Mouse (Mus musculus) kidney, postnatal 10 days (tissue): ENCODE measurements at regions not wholly inside any gene's neighbourhood (a gene's known extent, or its start where the extent isn't known, plus 50 kb on each side); places are given as distances from the start of the nearest gene placed in this dataset.
"Not testable (repeated sequence)": the region's sequence is repeated elsewhere in the genome, so short reads cannot be mapped to it uniquely, and the experiment has no call there.

Experiments used
- DNase-seq: peaks from one replicate; pipeline ENCODE4 v3.0.0; 2021; ENCODE audit warnings: mixed read lengths

DNA sequence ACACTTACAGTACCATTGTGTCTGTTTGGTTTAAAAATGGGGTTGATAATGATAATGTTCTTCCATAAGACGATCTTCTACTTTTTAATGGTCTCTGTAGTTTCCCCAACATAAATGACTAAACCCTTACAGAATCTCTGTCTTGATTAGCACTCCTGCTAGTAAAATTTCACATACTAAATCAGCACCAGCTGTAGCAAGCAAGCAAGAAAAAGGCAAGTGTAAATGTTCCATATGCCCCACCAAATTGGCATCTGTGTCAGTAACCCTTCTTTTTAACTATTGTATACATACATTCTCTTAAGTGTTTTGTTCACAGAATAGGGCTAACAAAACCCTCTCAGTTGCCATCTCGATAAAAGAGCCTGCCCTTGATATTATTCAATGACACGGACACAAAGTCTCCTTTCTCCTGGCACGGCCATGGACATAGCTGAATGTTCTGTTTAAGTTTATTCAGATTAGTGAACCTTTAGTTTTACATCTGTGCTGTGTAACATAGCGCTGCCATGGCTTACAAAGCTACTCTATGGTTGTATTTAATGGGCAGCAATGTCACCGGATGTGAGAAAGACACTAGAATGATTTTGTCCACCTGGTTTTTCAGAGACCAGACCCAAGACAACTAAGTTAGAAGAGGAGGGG is 414.3 kb downstream of the Gtdc1 start:
- no peak for DNase-seq

GRCm38 (mm10) chr2:44512334-44512733 is 415.1 kb downstream of the Gtdc1 start:
- DNase-seq, result peak; percentile 28

GRCm38 (mm10) chr2:44509101-44509500 is 418.4 kb downstream of the Gtdc1 start:
- no peak for DNase-seq

GRCm38 (mm10) chr2:44504273-44504672 is 423.2 kb downstream of the Gtdc1 start:
- peak; percentile 76 for DNase-seq

- DNase-seq, result not testable (repeated sequence)
These were observed 436.7 kb downstream of the Gtdc1 start for GRCm38 (mm10) chr2:44490806-44491205.

DNA sequence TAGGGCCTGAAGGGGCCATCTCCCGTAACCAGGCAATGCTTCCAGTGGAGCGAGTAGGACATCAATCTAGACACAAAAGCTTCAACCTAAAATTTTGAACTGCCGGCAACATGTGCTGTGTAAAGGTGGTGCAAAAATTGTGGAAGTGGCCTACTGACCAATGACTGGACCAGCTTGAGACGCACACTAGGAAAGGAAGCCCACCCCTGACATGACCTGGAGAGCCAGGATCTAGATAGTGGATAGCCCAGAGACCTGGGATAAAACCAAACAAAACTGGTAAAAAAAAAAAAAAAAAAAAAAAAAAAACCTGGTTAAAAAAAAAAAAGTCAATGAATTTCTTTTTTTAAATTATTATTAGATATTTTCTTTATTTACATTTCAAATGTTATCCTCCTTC is 437.2 kb downstream of the Gtdc1 start:
- no peak for DNase-seq

GRCm38 (mm10) chr2:44485880-44486279 is 441.6 kb downstream of the Gtdc1 start:
- no peak for DNase-seq

DNA sequence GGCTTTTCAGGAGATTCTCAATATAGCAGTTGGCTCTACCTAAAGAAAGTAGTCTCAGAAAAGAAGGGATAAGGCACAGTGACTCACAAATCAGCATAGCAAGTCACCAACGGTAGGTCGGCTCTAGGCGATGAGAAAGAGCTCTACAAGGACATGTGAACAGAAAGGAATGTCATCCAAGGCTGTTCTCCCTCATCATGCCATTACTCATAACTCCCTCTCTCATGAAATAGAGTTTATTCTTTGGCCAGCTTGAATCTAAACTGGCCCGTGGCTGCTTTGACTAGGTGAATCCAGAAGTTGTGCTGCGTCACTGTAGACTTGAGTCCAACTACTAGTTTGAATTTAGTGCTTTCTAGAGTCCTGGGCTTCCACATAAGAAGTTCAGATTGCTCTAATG is 447.7 kb downstream of the Gtdc1 start:
- no peak for DNase-seq

GRCm38 (mm10) chr2:44475456-44475855 is 452.0 kb downstream of the Gtdc1 start:
- DNase-seq, result no peak

- peak; percentile 15 for DNase-seq
These were observed 452.8 kb downstream of the Gtdc1 start for GRCm38 (mm10) chr2:44474653-44475052.

GRCm38 (mm10) chr2:44471381-44471780 is 456.1 kb downstream of the Gtdc1 start:
- no peak for DNase-seq

DNA sequence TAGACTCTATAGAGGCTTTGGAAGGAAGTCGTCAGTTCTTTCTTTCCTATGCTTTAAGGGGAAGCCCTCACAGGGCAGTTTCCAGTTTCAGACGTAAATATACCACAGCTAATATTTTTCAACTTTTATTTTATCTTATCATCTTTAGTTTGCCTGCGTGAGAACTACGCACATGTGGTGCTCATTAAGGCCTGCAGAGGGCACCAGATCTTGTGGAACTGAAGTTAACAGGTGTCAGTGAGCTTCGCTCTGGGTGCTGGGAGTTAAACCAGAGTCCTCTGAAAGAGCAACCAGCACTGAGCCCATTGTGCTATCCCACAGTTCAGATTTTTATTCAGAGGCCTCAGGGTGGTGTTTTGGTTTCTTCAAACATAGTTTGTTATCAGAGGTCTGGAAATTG is 456.5 kb downstream of the Gtdc1 start:
- no peak for DNase-seq

- no peak for DNase-seq
These were observed 462.8 kb downstream of the Gtdc1 start for GRCm38 (mm10) chr2:44464631-44465030.

DNA sequence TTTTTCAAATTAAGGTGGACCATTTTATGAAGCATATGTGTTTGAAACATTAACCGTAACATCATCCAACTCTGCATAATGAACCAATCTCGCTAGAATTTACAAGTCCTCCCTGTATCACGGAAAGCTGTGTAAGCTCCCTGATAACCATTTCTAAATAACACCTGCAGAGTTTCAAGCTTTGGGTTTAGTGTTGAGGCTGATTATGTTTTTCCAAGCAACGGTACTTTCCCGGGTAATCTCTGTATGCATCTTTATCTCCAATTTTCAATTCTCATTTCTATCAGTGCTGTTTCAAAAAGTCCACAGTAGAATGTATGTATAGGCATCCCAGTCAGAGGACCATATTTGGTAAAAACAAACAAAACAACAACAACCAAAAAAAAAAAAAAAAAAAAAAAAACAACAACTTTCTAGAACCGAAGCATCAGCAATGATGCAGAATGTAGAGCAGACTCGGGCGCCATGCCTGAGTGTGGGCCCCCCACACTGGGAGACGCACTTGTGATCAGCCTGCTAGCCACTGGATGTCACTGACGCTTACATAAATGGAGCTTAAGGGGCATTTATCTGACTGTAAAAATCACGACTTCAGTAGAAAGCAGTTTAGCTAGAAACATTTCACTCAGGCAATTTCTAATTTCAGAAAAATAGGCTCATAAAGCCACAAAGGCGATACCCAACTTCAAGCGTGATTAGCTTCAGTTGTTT is 464.7 kb downstream of the Gtdc1 start:
- DNase-seq, result no peak

- no peak for DNase-seq
These were observed 465.9 kb downstream of the Gtdc1 start for GRCm38 (mm10) chr2:44461289-44462250.

GRCm38 (mm10) chr2:44449471-44449870 is 478.0 kb downstream of the Gtdc1 start:
- DNase-seq, result no peak
